Mouse (Mus musculus): ENCODE results near the gene Gphn.

- TF ChIP-seq POLR2A (IDR thresholded peaks at IDR 0.05; ENCODE audit: insufficient read length, low read depth) (no peak), TCF12 (IDR thresholded peaks at IDR 0.05; ENCODE audit: insufficient read depth, poor library complexity, severe bottlenecking) (no peak), E2F4 (IDR thresholded peaks at IDR 0.05; ENCODE audit: insufficient read depth) (no peak), MAX (IDR thresholded peaks at IDR 0.05; ENCODE audit: low read depth) (no peak), SRF (IDR thresholded peaks at IDR 0.05; ENCODE audit: control insufficient read depth, insufficient read length, low read depth) (no peak), TCF3 (IDR thresholded peaks at IDR 0.05; ENCODE audit: insufficient read length, low read depth) (no peak)
Observed at GRCm38 (mm10) chr12:78717783-78718182, 491.6 kb downstream of the Gphn start.
